Mouse (Mus musculus) cerebellum, adult 2 months (tissue): Measurements from ENCODE around the gene Dab2ip.
A peak's percentile ranks its signal among the peaks of the same experiment; 100 is the strongest.

Source experiments
- CTCF ChIP-seq: fragments of 200-500 bp; IDR thresholded peaks from 2 replicates; pipeline ENCODE4 v1.5.1; 2011; ENCODE audit warnings: low read depth, mild to moderate bottlenecking, control low read depth, low read length, moderate library complexity, borderline replicate concordance; ENCODE audit not compliant: insufficient read depth
- POLR2A ChIP-seq: fragments of 200-500 bp; IDR thresholded peaks from 2 replicates; pipeline ENCODE4 v1.6.1; 2011; ENCODE audit warnings: low read length, control low read depth, borderline replicate concordance; ENCODE audit not compliant: insufficient read depth

DNA sequence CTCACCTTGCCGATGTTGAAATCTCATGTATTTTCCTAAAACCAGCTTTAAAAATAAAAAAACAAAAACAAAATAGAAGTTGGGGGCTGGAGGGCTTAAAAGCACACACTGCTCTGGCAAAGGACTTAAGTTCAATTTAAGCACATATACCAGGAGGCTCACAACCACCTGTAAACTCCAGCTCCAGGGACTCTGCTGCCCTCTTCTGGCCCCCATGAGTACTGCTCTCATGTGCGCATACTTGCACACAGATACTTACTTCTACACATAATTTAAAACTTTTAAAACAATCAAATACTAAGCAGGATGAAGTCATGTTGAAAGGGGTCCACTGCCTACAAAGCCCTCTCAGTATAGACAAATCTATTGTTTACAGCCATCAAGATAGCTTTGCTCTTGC is 176.9 kb downstream of the Dab2ip start:
- no peak for TF ChIP-seq POLR2A
- peak; percentile 46; the same call in 1 of the 2 replicates for TF ChIP-seq CTCF
